9 mouse cellular contexts compared by ENCODE assay signal in the genomic region with DNA sequence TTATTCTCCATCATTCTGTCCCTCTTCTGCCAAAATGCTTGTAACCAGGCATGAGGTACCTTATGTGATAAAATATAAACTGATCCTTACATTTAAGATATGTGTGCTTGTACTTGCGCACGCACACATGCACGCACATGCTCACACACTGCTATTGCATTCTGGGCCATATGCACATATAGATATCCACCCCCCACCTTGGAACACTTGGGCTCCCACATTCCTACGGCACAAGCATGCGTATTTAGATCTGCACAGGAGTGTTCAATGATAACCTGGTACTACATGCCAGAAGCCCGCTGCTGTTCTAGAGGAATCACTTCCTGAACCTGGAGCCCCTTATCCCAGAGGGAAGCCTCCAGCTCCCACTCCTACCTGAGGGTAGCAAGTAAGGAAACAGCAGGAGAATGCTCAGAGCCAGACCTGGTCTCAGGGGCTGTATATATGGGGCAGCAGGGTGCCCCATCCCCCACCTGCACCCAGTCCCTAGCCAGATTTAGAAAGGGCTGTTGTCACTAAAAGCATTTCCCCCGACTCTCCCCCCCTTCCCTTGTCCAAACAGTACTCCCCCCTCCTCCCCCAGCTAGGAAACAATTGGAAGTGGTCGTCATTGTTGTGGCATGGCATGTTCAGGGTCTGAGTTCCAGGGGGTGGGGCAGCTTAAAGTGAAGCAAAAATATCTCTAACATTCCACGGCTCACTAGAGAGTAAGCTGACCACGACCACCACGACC. TPM values are rescaled to one million over a fixed set of nuclear protein-coding genes. Genes with fewer than 3 reads are reported as not detected.
DNase-seq lines count a peak whose midpoint lies in the region; ATAC-seq and TF ChIP-seq lines count a peak whose summit lies in the region.
"Had no signal": no experiment of that assay in that cellular context is flagged by ENCODE, and none has a peak within 500 bp of the region (broad histone marks: within the 10 kb centered on the region; RNA-seq: fewer than 3 reads in every experiment).

A gene (minus strand): TSS at position 491 of the 733 bp plus-strand sequence.

- peak; percentile 12 to 34 for DNase-seq in left cerebral cortex, postnatal 25 days (ENCODE audit: low spot score in 2 of 2)
- DNase-seq in left cerebral cortex, postnatal 4 days: no peak
- DNase-seq in gastrocnemius, postnatal 10 days: no peak
- DNase-seq in adrenal gland, postnatal 25 days: no peak
- DNase-seq in liver, postnatal 0 days: no peak
- no peak for DNase-seq in cerebellum, adult 11 months
- DNase-seq: right cerebral cortex, adult 18-20 months had no signal

- peak; percentile 10; the same call in 1 of the 2 replicates for ATAC-seq in hindbrain, embryonic 13.5 days (ENCODE audit: low FRiP score)
- no peak for ATAC-seq in neural tube, embryonic 15.5 days (ENCODE audit: low FRiP score)
- ATAC-seq in liver, postnatal 0 days: no peak

- H3K4me3 ChIP-seq in hindbrain, embryonic 13.5 days: no peak within 1 kb of the TSS
- H3K4me3 ChIP-seq in neural tube, embryonic 15.5 days (replicated peaks): no peak within 1 kb of the TSS
- H3K4me3 ChIP-seq in liver, postnatal 0 days (ENCODE audit: low read depth, low read length): no peak within 1 kb of the TSS

- 0 out of 2 replicates have a peak, but pooled peaks cover 3% of the 10 kb centered on the region for H3K27me3 ChIP-seq in hindbrain, embryonic 13.5 days
- H3K27me3 ChIP-seq in neural tube, embryonic 15.5 days (replicated peaks): no peaks in the 10 kb centered on the region
- no peaks in the 10 kb centered on the region for H3K27me3 ChIP-seq in liver, postnatal 0 days (ENCODE audit: insufficient read depth, low read length)

- no peak within 1 kb of the TSS for H3K4me2 ChIP-seq in hindbrain, embryonic 13.5 days
- H3K4me2 ChIP-seq in neural tube, embryonic 15.5 days: no peak within 1 kb of the TSS
- no peak within 1 kb of the TSS for H3K4me2 ChIP-seq in liver, postnatal 0 days (ENCODE audit: low read depth, low read length)

- TF ChIP-seq EP300 in liver, postnatal 0 days (IDR thresholded peaks at IDR 0.05; ENCODE audit: low read depth): no peak

- H3K36me3 ChIP-seq in hindbrain, embryonic 13.5 days: no peaks in the 10 kb centered on the region
- no peaks in the 10 kb centered on the region for H3K36me3 ChIP-seq in neural tube, embryonic 15.5 days
- no peaks in the 10 kb centered on the region for H3K36me3 ChIP-seq in liver, postnatal 0 days (replicated peaks; ENCODE audit: insufficient read depth, low read length)

- WGBS in hindbrain, embryonic 13.5 days: 57% methylated on average over 11 of the region's 11 CpGs
- WGBS in neural tube, embryonic 15.5 days: 57% methylated on average over 11 of the region's 11 CpGs
- WGBS in liver, postnatal 0 days (ENCODE audit: insufficient replicate concordance): 54% methylated on average over 11 of the region's 11 CpGs

- peaks cover 31% of the 10 kb centered on the region for H3K4me1 ChIP-seq in hindbrain, embryonic 13.5 days (replicated peaks)
- peaks cover 17% of the 10 kb centered on the region for H3K4me1 ChIP-seq in neural tube, embryonic 15.5 days
- H3K4me1 ChIP-seq in liver, postnatal 0 days (ENCODE audit: insufficient read depth): no peaks in the 10 kb centered on the region

- H3K9ac ChIP-seq in hindbrain, embryonic 13.5 days: peak within 1 kb of the TSS; percentile 56
- no peak within 1 kb of the TSS for H3K9ac ChIP-seq in neural tube, embryonic 15.5 days (replicated peaks)
- H3K9ac ChIP-seq in liver, postnatal 0 days (replicated peaks): no peak within 1 kb of the TSS

- H3K27ac ChIP-seq in hindbrain, embryonic 13.5 days: peak within 1 kb of the TSS; percentile 86
- peak within 1 kb of the TSS; percentile 79 for H3K27ac ChIP-seq in neural tube, embryonic 15.5 days (replicated peaks)
- H3K27ac ChIP-seq in liver, postnatal 0 days (ENCODE audit: low read depth): no peak within 1 kb of the TSS

- intact Hi-C loops in left cerebral cortex, postnatal 25 days (cut with DNase I): no loop called here
- intact Hi-C loops in left cerebral cortex, postnatal 4 days (cut with DNase I): no loop called here

- H3K9me3 ChIP-seq in hindbrain, embryonic 13.5 days: no peaks in the 10 kb centered on the region
- no peaks in the 10 kb centered on the region for H3K9me3 ChIP-seq in neural tube, embryonic 15.5 days (replicated peaks)
- H3K9me3 ChIP-seq in liver, postnatal 0 days (ENCODE audit: low read length): no peaks in the 10 kb centered on the region

- no peak for TF ChIP-seq CTCF in liver, postnatal 0 days (IDR thresholded peaks at IDR 0.05; ENCODE audit: low read depth)

RNA-seq across cellular contexts. Expression of the gene that starts here (rescaled TPM):
- total RNA-seq in left cerebral cortex, postnatal 25 days (2021): 10 to 100 TPM; 18.0 to 19.6 TPM
- 1 to 10 TPM; 3.9 to 5.5 TPM for total RNA-seq in left cerebral cortex, postnatal 4 days (2021)
- 100 to 1,000 TPM; 393 to 495 TPM for total RNA-seq in gastrocnemius, postnatal 10 days (2021)
- polyA plus RNA-seq in hindbrain, embryonic 13.5 days (2015; fragmentation: Nextera tagmentation; extraction: Ambion mirVana): 8.2 and 9.2 TPM in 2 replicates
- polyA plus RNA-seq in neural tube, embryonic 15.5 days (2015; fragmentation: Nextera tagmentation; extraction: Ambion mirVana): 7.4 and 9.6 TPM in 2 replicates
- not detected in 2 replicates for total RNA-seq in adrenal gland, postnatal 25 days (2021)
- 0.18 and 2.0 TPM in 2 replicates for polyA plus RNA-seq in liver, postnatal 0 days (2015; fragmentation: Nextera tagmentation; extraction: Ambion mirVana)

Comparison
In these comparisons a context has a peak if more than half of its experiments do, and no peak if none do; other contexts are left out.
1. RNA of the gene that starts here (total RNA-seq): 393 to 495 TPM in gastrocnemius, postnatal 10 days; 18.0 to 19.6 TPM in left cerebral cortex, postnatal 25 days, 3.9 to 5.5 TPM in left cerebral cortex, postnatal 4 days and not detected in adrenal gland, postnatal 25 days; every median in the first group is over 10 times any median in the second.
2. DNase-seq: peak in left cerebral cortex, postnatal 25 days (2 of 2); none in left cerebral cortex, postnatal 4 days (single experiment), gastrocnemius, postnatal 10 days (single experiment), adrenal gland, postnatal 25 days (single experiment), liver, postnatal 0 days (single experiment) and cerebellum, adult 11 months (single experiment).